Mouse (Mus musculus): ENCODE results near the gene Ppp1r15a. TPM values are rescaled to one million over a fixed set of nuclear protein-coding genes. Genes with fewer than 3 reads are reported as not detected.

Gene Ppp1r15a
- polyA plus RNA-seq, 1 experiment: 119 TPM

DNA sequence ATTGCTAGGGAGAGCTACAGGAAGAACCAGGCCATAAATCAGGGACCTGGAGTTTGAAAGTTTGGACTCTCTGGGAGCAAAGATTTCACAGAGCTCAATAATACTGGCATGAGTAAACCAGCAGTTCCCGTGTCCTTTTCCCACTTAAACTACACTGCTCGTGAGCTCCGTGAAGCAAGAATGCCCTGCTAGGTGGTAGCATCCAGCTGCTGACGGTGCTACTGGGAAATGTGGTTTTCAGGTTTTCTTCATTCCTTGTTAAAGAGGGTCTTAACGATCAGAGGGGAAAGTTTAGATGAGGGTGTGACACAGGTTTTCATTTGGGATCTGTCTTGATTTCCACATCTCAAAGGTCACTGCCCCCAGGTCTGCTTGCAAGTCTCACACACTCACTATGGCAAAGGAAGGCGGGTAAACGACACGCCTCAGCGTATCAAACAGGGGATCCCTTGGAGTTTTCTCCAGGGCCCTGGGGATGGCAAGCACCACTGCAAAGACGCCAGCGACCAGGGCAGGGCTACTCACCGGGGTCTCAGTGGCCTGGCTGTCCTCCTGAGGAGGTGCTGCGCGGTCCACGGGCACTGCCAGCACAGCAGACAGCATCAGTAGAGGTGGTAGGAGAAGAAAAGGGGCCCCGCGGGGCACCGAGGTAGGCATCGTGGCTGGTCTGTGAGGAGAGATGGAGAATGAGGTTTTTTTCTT is 16.7 kb downstream of the Ppp1r15a start:
- Histone ChIP-seq H3K4me3 (ENCODE audit: extremely low read depth, insufficient read depth, insufficient read length) (peak overlapping the region; percentile 90), H3K36me3 (ENCODE audit: control insufficient read depth, insufficient read depth, low read length) (peaks cover 3% of the 10 kb centered on the region; the same call in 1 of the 2 replicates), H3K4me1 (ENCODE audit: control insufficient read depth, insufficient read depth, insufficient read length) (peaks cover 5% of the 10 kb centered on the region; the same call in 1 of the 2 replicates), H3K27me3 (ENCODE audit: control insufficient read depth, insufficient read depth, low read length) (no peaks in the 10 kb centered on the region), H3K27ac (ENCODE audit: insufficient read depth, low read length) (peak overlapping the region; percentile 88; the same call in 1 of the 2 replicates)
- WGBS: 16% methylated on average over 19 of the region's 19 CpGs
- no peak for TF ChIP-seq CTCF (IDR thresholded peaks at IDR 0.05; ENCODE audit: extremely low read depth, insufficient read depth, insufficient read length, insufficient replicate concordance)
- TF ChIP-seq POLR2A (IDR thresholded peaks at IDR 0.05; ENCODE audit: low read depth, low read length): no peak
- DNase-seq (ENCODE audit: low read depth in 1 of 2, low spot score in 2 of 2): no peak

DNA sequence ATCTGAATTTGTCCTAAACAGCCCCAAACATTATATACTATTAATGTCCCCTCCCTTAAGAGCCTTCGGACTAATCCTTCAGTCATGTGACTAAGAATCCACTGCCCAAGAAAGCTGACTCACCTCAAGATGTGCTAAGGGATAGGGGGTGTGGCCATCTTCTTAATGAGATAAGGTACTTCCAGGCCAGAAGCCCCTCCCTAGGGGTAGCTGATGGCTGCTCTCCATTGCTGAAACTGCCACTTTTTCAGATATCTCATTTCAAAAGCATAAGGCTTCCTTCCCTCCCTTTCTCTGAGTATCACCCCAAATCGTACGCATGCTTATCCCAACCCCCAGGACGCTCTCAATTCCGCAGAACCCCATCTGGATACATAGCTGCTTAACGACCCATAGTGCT is 17.5 kb downstream of the Ppp1r15a start:
- Histone ChIP-seq H3K27me3 (ENCODE audit: control insufficient read depth, insufficient read depth, low read length) (no peaks in the 10 kb centered on the region), H3K4me1 (ENCODE audit: control insufficient read depth, insufficient read depth, insufficient read length) (peaks cover 5% of the 10 kb centered on the region; the same call in 1 of the 2 replicates), H3K4me3 (ENCODE audit: extremely low read depth, insufficient read depth, insufficient read length) (no peak overlapping the region), H3K36me3 (ENCODE audit: control insufficient read depth, insufficient read depth, low read length) (peaks cover 3% of the 10 kb centered on the region; the same call in 1 of the 2 replicates), H3K27ac (ENCODE audit: insufficient read depth, low read length) (0 out of 2 replicates have a peak overlapping the region, but pooled peaks have one; percentile 5)
- no peak for TF ChIP-seq POLR2A (IDR thresholded peaks at IDR 0.05; ENCODE audit: low read depth, low read length)
- no peak for TF ChIP-seq CTCF (IDR thresholded peaks at IDR 0.05; ENCODE audit: extremely low read depth, insufficient read depth, insufficient read length, insufficient replicate concordance)
- WGBS: 76% methylated on average over 6 of the region's 6 CpGs
- DNase-seq (ENCODE audit: low read depth in 1 of 2, low spot score in 2 of 2): no peak

DNA sequence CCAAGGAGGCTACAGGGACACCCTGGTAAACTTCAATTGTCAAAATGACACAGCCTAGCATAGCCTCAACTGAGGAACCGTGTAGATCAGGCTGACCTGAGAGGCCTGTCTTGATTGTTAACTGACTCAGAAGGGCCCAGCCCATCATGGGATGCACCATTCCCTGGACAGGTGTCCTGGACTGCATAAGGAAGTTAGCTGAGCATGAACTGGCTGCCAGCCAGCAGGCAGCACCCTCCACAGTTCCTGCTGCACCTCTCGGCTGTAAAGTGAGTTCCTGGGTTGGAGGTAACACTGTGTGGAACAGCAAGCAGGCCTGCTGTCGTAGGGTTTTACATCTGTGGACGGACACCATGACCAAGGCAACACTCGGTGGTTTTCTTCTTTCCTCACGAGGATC is 18.5 kb downstream of the Ppp1r15a start:
- 89% methylated on average over 6 of the region's 6 CpGs for WGBS
- Histone ChIP-seq H3K4me1 (ENCODE audit: control insufficient read depth, insufficient read depth, insufficient read length) (peaks cover 5% of the 10 kb centered on the region; the same call in 1 of the 2 replicates), H3K36me3 (ENCODE audit: control insufficient read depth, insufficient read depth, low read length) (peaks cover 3% of the 10 kb centered on the region; the same call in 1 of the 2 replicates), H3K4me3 (ENCODE audit: extremely low read depth, insufficient read depth, insufficient read length) (no peak overlapping the region), H3K27ac (ENCODE audit: insufficient read depth, low read length) (no peak overlapping the region), H3K27me3 (ENCODE audit: control insufficient read depth, insufficient read depth, low read length) (no peaks in the 10 kb centered on the region)
- DNase-seq (ENCODE audit: low read depth in 1 of 2, low spot score in 2 of 2): no peak
- no peak for TF ChIP-seq POLR2A (IDR thresholded peaks at IDR 0.05; ENCODE audit: low read depth, low read length)
- no peak for TF ChIP-seq CTCF (IDR thresholded peaks at IDR 0.05; ENCODE audit: extremely low read depth, insufficient read depth, insufficient read length, insufficient replicate concordance)

DNA sequence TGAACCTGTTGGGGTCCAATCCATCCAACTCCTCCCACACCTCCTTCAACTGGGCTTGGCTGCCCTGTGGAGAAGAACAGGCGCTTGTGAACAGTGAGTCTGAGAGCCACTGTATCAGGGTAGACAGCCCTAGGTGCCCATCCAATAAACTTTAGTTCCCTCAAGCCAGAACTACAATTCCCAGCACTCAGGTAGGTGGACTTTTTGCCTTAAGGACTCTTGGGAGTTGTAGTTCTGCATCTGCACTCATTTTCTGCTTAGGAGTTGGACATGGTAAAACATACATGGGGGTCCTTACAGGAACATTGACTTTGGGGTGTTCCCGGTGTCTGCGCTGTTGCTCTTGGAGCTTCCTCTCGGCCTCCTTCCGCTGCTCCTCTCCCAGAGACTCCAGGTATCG is 27.6 kb downstream of the Ppp1r15a start:
- Histone ChIP-seq H3K27ac (ENCODE audit: insufficient read depth, low read length) (no peak overlapping the region), H3K4me1 (ENCODE audit: control insufficient read depth, insufficient read depth, insufficient read length) (no peaks in the 10 kb centered on the region), H3K4me3 (ENCODE audit: extremely low read depth, insufficient read depth, insufficient read length) (no peak overlapping the region), H3K27me3 (ENCODE audit: control insufficient read depth, insufficient read depth, low read length) (no peaks in the 10 kb centered on the region), H3K36me3 (ENCODE audit: control insufficient read depth, insufficient read depth, low read length) (peaks cover 28% of the 10 kb centered on the region)
- DNase-seq (ENCODE audit: low read depth in 1 of 2, low spot score in 2 of 2): no peak
- TF ChIP-seq CTCF (IDR thresholded peaks at IDR 0.05; ENCODE audit: extremely low read depth, insufficient read depth, insufficient read length, insufficient replicate concordance) (no peak), POLR2A (IDR thresholded peaks at IDR 0.05; ENCODE audit: low read depth, low read length) (no peak)
- WGBS: 95% methylated on average over 6 of the region's 6 CpGs

DNA sequence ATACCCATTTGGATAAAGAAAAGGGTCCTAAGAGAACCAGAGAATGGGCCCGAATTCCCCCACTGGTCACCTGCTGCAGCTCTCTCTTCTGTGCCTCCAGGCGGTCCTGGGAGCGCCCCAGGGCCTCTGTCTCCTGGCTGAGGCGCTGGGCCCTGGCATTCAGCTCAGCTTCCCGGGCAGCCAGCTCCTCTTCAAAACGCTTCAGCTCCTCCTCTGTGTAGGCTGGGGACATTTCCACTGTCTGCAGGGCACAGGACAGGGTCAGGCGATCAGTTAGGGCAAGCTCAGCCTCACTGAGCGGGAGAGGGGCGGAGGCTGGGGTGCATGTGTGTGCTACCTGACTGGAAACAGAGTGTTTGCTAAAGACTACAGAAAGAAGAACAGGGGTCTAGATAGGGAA is 31.5 kb downstream of the Ppp1r15a start:
- no peaks in the 10 kb centered on the region for H3K4me1 ChIP-seq (ENCODE audit: control insufficient read depth, insufficient read depth, insufficient read length)

DNA sequence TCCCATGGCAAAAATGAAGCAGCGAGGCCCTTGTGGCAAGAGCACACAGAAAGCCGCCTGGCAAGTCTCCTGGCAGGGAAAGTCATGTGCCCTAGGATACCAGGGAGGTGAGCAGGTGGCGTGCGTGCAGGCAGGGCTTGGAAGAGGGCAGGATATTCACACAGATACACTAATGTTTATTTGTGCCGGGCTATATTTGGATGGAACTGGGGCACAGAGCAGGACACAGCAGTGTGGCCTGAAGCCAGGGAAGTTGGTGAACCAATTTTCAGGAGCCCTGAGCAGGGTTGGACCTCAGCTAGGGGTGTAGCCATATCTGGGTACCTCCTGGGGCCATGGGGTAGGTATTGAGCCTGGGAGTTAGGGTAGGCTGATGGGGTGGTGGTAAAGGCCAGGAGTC is 33.1 kb downstream of the Ppp1r15a start:
- no peak overlapping the region for H3K27ac ChIP-seq (ENCODE audit: insufficient read depth, low read length)
- H3K36me3 ChIP-seq (ENCODE audit: control insufficient read depth, insufficient read depth, low read length): peaks cover 19% of the 10 kb centered on the region
- TF ChIP-seq POLR2A (IDR thresholded peaks at IDR 0.05; ENCODE audit: low read depth, low read length): no peak
- no peak for DNase-seq (ENCODE audit: low read depth in 1 of 2, low spot score in 2 of 2)
- 95% methylated on average over 5 of the region's 5 CpGs for WGBS
- no peaks in the 10 kb centered on the region for H3K4me1 ChIP-seq (ENCODE audit: control insufficient read depth, insufficient read depth, insufficient read length)
- no peaks in the 10 kb centered on the region for H3K27me3 ChIP-seq (ENCODE audit: control insufficient read depth, insufficient read depth, low read length)
- no peak overlapping the region for H3K4me3 ChIP-seq (ENCODE audit: extremely low read depth, insufficient read depth, insufficient read length)

More for the DNA sequence above, 31.5 kb downstream of the Ppp1r15a start:
- Histone ChIP-seq H3K4me3 (ENCODE audit: extremely low read depth, insufficient read depth, insufficient read length) (no peak overlapping the region), H3K36me3 (ENCODE audit: control insufficient read depth, insufficient read depth, low read length) (peaks cover 23% of the 10 kb centered on the region), H3K27me3 (ENCODE audit: control insufficient read depth, insufficient read depth, low read length) (no peaks in the 10 kb centered on the region), H3K27ac (ENCODE audit: insufficient read depth, low read length) (no peak overlapping the region)
- 91% methylated on average over 9 of the region's 9 CpGs for WGBS
- no peak for DNase-seq (ENCODE audit: low read depth in 1 of 2, low spot score in 2 of 2)
- TF ChIP-seq CTCF (IDR thresholded peaks at IDR 0.05; ENCODE audit: extremely low read depth, insufficient read depth, insufficient read length, insufficient replicate concordance) (no peak), POLR2A (IDR thresholded peaks at IDR 0.05; ENCODE audit: low read depth, low read length) (no peak)

DNA sequence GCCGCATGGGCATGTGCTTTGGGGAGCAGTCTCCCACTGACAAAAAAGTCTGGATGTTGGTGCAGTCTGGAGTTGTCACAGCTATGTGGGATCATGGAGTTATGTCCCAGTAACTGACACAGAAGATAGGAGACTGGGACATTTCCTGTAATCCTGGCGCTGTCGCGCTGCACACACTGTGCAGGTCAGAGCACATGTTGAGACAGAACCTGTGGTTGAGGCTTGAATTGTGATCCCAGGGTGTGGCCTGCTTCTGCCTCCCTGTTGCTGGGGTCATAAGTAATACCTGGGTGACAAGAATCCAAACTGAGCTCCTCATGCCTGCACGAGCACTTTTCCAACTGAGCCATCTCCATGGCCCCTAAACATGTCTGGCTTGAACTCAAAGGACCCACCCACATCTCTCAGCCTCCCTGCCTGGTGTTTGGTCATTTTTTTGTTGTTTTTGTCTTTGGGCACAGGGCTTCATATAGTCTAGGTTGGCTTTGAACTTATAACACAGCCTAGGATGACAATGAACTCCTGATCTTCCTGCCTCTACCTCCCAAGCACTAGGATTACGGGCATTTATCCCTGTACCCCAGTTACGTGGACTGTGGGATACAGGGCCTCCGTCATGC is 33.7 kb downstream of the Ppp1r15a start:
- no peak for DNase-seq (ENCODE audit: low read depth in 1 of 2, low spot score in 2 of 2)
- Histone ChIP-seq H3K4me3 (ENCODE audit: extremely low read depth, insufficient read depth, insufficient read length) (no peak overlapping the region), H3K4me1 (ENCODE audit: control insufficient read depth, insufficient read depth, insufficient read length) (no peaks in the 10 kb centered on the region), H3K27me3 (ENCODE audit: control insufficient read depth, insufficient read depth, low read length) (no peaks in the 10 kb centered on the region), H3K27ac (ENCODE audit: insufficient read depth, low read length) (no peak overlapping the region), H3K36me3 (ENCODE audit: control insufficient read depth, insufficient read depth, low read length) (peaks cover 18% of the 10 kb centered on the region)
- WGBS: 95% methylated on average over 8 of the region's 8 CpGs
- TF ChIP-seq CTCF (IDR thresholded peaks at IDR 0.05; ENCODE audit: extremely low read depth, insufficient read depth, insufficient read length, insufficient replicate concordance) (no peak), POLR2A (IDR thresholded peaks at IDR 0.05; ENCODE audit: low read depth, low read length) (no peak)
